Mouse (Mus musculus) urinary bladder, postnatal 0 days (tissue): ENCODE measurements around the gene Tex50. TPM values are rescaled to one million over a fixed set of nuclear protein-coding genes. Genes with fewer than 3 reads are reported as not detected.

ENCODE experiments used
- polyA plus RNA-seq: library from polyadenylated mRNA; unstranded; fragments of >200 nt; fragmentation: Nextera tagmentation; extraction: Ambion mirVana; gene quantifications from 2 replicates; pipeline ENCODE4 v1.2.1, GENCODE M21; 2015

Gene Tex50
- polyA plus RNA-seq = not detected in 2 replicates

DNA sequence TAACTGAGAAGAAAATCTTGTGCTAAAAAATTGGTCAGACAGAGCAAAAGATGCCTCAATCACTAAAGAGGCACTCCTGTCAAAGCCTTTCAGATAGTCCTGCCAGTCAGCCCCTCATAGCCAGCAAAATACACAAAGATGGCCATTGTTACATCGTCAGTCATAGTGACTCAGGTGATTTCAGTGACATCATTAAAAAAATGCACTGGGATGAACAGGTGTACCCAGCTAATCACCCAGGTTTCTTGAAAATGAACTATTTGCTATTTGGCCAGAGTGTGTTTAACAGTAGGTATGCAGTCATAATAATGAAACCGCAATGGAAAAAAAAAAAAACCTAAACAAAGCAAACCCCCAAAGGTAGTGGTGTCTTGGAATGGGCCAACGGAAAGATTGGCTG lies at the start of gene Tex50:
Tex50 (minus strand) TSS at position 101 of the 400 bp plus-strand sequence.

DNA sequence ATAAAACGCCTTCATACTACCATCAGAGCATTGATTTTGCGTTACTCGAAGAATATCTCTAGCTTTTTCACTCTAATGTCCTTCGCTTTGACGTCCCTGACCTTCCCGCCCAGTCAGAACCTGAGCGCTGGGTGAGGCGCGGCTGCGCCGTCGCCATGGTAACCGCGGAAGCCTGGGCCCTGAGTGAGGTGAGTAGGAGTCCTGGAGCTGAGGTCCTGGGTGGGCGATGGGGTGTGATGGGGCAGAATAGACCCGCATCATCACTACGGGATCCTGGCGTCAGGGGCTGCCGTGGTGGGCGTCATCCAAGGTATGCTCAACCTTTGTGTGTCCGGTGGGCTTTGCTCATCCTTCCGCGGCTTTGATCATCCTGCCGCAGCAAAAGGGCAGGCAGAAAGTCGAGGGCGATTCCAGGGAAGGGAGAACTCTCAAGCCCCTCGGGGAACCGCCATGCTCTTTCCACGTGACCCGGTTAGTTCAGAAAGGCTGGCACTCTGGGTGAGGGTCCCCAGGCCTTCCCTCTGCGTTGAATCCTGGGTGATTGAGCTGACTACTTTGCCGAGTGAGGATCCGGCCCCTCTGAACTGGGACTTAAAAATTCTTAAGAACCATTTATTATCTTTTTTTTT lies 16.5 kb downstream of the Tex50 start, which contains the start of gene Ankrd45:
Ankrd45 (plus strand) TSS at position 161 of the 629 bp plus-strand sequence.

GRCm38 (mm10) chr1:161130726-161131664 lies 28.1 kb downstream of the Tex50 start, which contains the start of gene Klhl20:
Klhl20 (minus strand) TSS chr1:161131511.

Other genes with a start within 250 kb of the Tex50 start
- gene Serpinc1, start 180.7 kb downstream of the Tex50 start, polyA plus RNA-seq = 1.2 and 1.9 TPM in 2 replicates
- 4.1 and 4.4 TPM in 2 replicates for gene Zbtb37, start 124.5 kb downstream of the Tex50 start, polyA plus RNA-seq
- 13.5 and 14.2 TPM in 2 replicates for gene Dars2, start 88.7 kb downstream of the Tex50 start, polyA plus RNA-seq
- gene Cenpl, start 88.6 kb downstream of the Tex50 start, polyA plus RNA-seq = 6.4 and 7.8 TPM in 2 replicates
- 8.1 and 9.1 TPM in 2 replicates for gene Klhl20, start 27.8 kb downstream of the Tex50 start, polyA plus RNA-seq
- gene Ankrd45, start 16.6 kb downstream of the Tex50 start, polyA plus RNA-seq = 0.04 and 0.28 TPM in 2 replicates
- 136 and 151 TPM in 2 replicates for gene Prdx6, start 91.9 kb upstream of the Tex50 start, polyA plus RNA-seq
- 0.08 and 0.19 TPM in 2 replicates for gene Tnfsf4, start 236.1 kb upstream of the Tex50 start, polyA plus RNA-seq